Mouse (Mus musculus) hindbrain, embryonic 14.5 days (tissue): ENCODE measurements at regions not wholly inside any gene's neighbourhood (a gene's known extent, or its start where the extent isn't known, plus 50 kb on each side); places are given as distances from the start of the nearest gene placed in this dataset.

Experiments used
- ATAC-seq: fragments of 200-750 bp; cut with Nextera tagmentation; 2 replicates; pipeline ENCODE4 v1.8.0; 2017; ENCODE audit warnings: moderate number of reproducible peaks, mild to moderate bottlenecking, moderate TSS enrichment, moderate library complexity; ENCODE audit not compliant: low FRiP score
- DNase-seq: peaks from one replicate; pipeline ENCODE4 v3.0.0-alpha.2; 2015; ENCODE audit warnings: low spot score
- H3K27ac ChIP-seq: fragments of 300-500 bp; sonication (generic); 2 replicates; pipeline ENCODE4 v1.5.1; 2014; ENCODE audit warnings: mild to moderate bottlenecking, moderate library complexity
- H3K27me3 ChIP-seq: fragments of 300-500 bp; sonication (generic); 2 replicates; pipeline ENCODE4 v1.6.1; 2014; ENCODE audit warnings: mild to moderate bottlenecking, low read length, mixed read lengths; ENCODE audit not compliant: control insufficient read depth, insufficient read depth
- H3K36me3 ChIP-seq: fragments of 300-500 bp; sonication (generic); replicated peaks from 2 replicates; pipeline ENCODE4 v1.6.1; 2014; ENCODE audit not compliant: control insufficient read depth, insufficient read depth
- H3K4me1 ChIP-seq: fragments of 300-500 bp; sonication (generic); replicated peaks from 2 replicates; pipeline ENCODE4 v1.6.1; 2014; ENCODE audit warnings: antibody characterized with exemption, low read length, mixed read lengths; ENCODE audit not compliant: control insufficient read depth, insufficient read depth
- H3K4me2 ChIP-seq: fragments of 300-500 bp; sonication (generic); replicated peaks from 2 replicates; pipeline ENCODE4 v1.6.1; 2014; ENCODE audit warnings: mild to moderate bottlenecking, moderate library complexity
- H3K4me3 ChIP-seq: fragments of 300-500 bp; sonication (generic); replicated peaks from 2 replicates; pipeline ENCODE4 v1.5.1; 2014; ENCODE audit warnings: mild to moderate bottlenecking, low read length
- H3K9ac ChIP-seq: fragments of 300-500 bp; sonication (generic); 2 replicates; pipeline ENCODE4 v1.6.1; 2014
- H3K9me3 ChIP-seq: fragments of 300-500 bp; sonication (generic); 2 replicates; pipeline ENCODE4 v1.6.1; 2016; ENCODE audit warnings: low read length; ENCODE audit not compliant: control insufficient read depth
- WGBS: fragments of 180-500 bp; shearing (Covaris S2); extraction: QIAGEN DNeasy Blood & Tissue Kit; methylation state at CpG from one replicate; pipeline ENCODE4 v1.1.7; 2014; 5-methylcytosine and 5-hydroxymethylcytosine counted together

DNA sequence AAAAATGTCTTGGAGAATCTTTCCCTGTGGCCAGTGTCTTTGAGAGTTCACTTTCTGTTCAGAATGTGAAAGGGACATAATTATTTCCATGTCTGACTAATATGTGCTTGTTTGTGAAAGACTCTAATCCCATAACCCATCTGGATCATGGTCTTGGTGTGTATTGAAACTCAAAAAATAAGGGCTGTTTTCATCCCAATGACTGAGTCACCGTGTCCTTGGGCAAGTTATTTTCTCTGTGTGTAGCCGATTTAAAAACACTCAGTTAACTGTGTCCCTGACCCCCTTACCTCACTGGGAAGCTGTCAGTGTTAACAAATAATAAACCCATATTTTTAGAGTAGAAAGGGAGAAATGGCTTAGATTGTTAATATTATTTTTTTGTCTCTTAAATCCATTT, 202.9 kb downstream of the Ibtk start:
- Histone ChIP-seq H3K9ac (no peak overlapping the region), H3K9me3 (no peaks in the 10 kb centered on the region), H3K4me3 (no peak overlapping the region), H3K27me3 (no peaks in the 10 kb centered on the region), H3K36me3 (no peaks in the 10 kb centered on the region), H3K27ac (no peak overlapping the region), H3K4me1 (no peaks in the 10 kb centered on the region), H3K4me2 (no peak overlapping the region)
- DNase-seq: no peak
- ATAC-seq: no peak
- 83% methylated on average over 2 of the region's 2 CpGs for WGBS

DNA sequence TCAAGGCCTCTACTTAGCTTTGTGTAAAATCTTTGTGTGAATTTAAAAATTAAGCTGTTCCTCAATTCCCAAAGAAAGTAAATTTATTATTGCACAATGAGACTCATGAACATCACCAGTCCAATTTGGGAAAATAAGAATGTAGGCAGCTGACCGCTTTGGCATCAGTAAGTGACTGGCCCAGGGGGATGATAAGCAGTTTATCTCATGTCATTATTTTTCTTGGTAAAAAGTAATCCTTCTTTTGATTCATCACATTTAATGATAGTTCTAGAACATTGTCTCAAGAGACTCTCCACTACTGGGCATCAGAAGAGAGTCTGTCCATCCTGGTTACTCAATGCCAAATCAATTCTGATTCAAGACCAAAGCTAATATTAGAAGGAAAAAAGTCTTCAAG, 203.6 kb downstream of the Ibtk start:
- WGBS: 87% methylated on average over 1 of the region's 1 CpGs
- Histone ChIP-seq H3K36me3 (no peaks in the 10 kb centered on the region), H3K27ac (no peak overlapping the region), H3K9me3 (no peaks in the 10 kb centered on the region), H3K27me3 (no peaks in the 10 kb centered on the region), H3K4me2 (no peak overlapping the region), H3K9ac (no peak overlapping the region), H3K4me3 (no peak overlapping the region), H3K4me1 (no peaks in the 10 kb centered on the region)
- DNase-seq (no peak), ATAC-seq (no peak)

DNA sequence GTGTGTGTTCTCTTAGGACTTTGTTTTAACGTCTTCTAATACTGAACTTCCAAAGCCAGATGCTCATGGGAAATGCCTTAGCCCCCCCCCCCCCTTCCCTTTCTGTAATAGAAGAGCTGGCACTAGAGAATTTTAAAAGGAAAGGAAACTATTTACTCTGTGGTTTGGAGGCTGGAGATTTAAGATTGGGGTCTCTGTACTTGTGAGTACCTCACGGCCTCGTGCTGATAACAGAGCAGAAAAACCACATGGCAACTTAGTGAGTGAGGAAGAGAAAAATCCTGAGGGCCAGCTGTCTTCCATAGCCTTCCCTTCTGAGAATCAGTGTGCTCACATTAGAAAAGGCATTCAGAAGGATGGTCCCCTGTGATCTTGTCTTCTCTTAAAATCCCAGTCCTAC, 210.6 kb downstream of the Ibtk start:
- H3K36me3 ChIP-seq: no peaks in the 10 kb centered on the region
- ATAC-seq (no peak), DNase-seq (no peak)
- no peaks in the 10 kb centered on the region for H3K4me1 ChIP-seq
- H3K9me3 ChIP-seq: no peaks in the 10 kb centered on the region
- no peak overlapping the region for H3K27ac ChIP-seq
- no peak overlapping the region for H3K9ac ChIP-seq
- WGBS: 78% methylated on average over 3 of the region's 3 CpGs
- no peaks in the 10 kb centered on the region for H3K27me3 ChIP-seq
- H3K4me2 ChIP-seq: no peak overlapping the region
- no peak overlapping the region for H3K4me3 ChIP-seq

DNA sequence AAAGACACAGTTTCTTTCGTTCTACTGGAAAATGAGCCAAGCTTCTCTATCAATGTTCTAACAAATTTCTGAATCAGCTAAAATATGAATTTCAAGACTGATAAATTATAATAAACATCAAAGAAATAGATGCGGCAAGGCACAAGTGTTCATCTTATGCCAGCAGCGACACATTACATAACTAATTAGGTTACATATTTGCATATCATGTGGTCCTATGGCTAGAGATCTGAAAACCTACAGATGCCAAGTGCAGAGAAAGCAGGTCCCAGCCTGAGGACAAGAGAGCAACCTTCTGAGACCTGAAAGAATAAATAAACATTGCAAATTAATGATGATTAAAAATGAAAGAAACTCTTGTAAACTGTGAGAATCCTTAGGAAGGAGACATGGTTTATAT, 201.3 kb upstream of the Tent5a start:
- H3K36me3 ChIP-seq: no peaks in the 10 kb centered on the region
- H3K27ac ChIP-seq: no peak overlapping the region
- no peaks in the 10 kb centered on the region for H3K27me3 ChIP-seq
- H3K4me2 ChIP-seq: no peak overlapping the region
- H3K4me1 ChIP-seq: no peaks in the 10 kb centered on the region
- no peak overlapping the region for H3K4me3 ChIP-seq
- ATAC-seq: no peak
- H3K9me3 ChIP-seq: no peaks in the 10 kb centered on the region
- 82% methylated on average over 3 of the region's 3 CpGs for WGBS
- no peak for DNase-seq
- H3K9ac ChIP-seq: no peak overlapping the region

DNA sequence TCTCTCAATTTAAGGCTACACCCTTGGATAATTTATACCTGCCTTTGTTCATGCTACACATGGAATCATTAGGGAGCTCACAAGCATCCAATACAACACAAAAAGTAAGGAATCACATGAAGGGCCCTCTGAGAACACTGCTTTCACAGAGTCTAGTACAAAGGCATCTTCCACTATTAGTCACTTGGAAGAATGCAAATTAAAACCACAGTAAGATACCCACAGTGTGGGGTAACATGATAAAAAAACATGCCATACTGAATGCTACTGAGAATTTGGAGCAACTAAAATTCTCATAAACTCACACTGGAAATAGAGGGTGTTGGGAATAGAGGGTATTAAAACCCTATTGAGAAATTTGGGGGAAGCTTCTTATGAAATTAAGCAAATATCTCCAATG, 197.6 kb upstream of the Tent5a start:
- DNase-seq: no peak
- no peaks in the 10 kb centered on the region for H3K27me3 ChIP-seq
- ATAC-seq: no peak

DNA sequence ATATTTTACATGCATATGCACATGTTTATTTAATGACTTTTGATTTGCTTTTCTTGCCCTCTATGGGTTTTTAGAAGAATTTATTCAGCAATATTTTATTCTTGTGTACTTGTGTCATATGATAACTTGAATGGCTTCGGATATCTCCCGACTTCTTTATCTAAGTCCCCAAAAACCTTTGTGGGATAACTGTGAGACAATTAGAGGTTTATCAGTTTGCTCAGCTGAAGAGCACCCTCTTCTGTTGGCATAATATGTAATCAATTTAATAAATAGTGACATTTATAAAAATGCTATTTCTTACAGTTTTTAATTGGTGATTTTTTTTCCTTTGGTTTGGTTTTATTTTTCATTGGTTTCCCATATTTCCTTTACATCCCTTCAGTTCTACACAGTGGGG, 194.2 kb upstream of the Tent5a start:
- no peak for ATAC-seq
- 85% methylated on average over 2 of the region's 2 CpGs for WGBS
- no peaks in the 10 kb centered on the region for H3K36me3 ChIP-seq

More for the DNA sequence above, 197.6 kb upstream of the Tent5a start:
- no peaks in the 10 kb centered on the region for H3K36me3 ChIP-seq
- no peak overlapping the region for H3K4me2 ChIP-seq
- H3K27ac ChIP-seq: no peak overlapping the region
- no peak overlapping the region for H3K4me3 ChIP-seq
- H3K4me1 ChIP-seq: no peaks in the 10 kb centered on the region
- no peak overlapping the region for H3K9ac ChIP-seq
- H3K9me3 ChIP-seq: no peaks in the 10 kb centered on the region

DNA sequence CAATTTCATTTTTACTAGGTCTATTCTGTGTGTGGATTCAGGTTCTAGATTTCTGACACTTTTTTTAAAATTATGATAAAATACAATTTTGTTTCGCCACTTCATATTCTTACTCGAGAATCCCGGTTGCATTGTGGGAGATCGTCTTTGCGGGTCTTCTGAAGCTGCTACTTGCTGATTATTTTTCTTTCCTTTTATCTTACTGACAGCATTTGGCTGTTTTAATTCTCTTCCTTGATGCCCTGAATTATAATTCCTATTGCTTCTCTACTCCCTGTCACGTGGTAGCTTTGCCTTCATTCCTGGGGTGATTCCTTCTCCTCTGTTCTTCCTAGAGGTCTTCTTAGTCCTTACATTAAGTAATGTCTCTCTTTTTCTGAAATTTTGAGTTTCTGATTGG, 193.8 kb upstream of the Tent5a start:
- WGBS: 86% methylated on average over 6 of the region's 6 CpGs
- no peaks in the 10 kb centered on the region for H3K9me3 ChIP-seq
- H3K9ac ChIP-seq: no peak overlapping the region
- ATAC-seq (no peak), DNase-seq (no peak)
- H3K4me3 ChIP-seq: no peak overlapping the region
- no peaks in the 10 kb centered on the region for H3K36me3 ChIP-seq
- no peaks in the 10 kb centered on the region for H3K27me3 ChIP-seq
- H3K27ac ChIP-seq: no peak overlapping the region
- no peaks in the 10 kb centered on the region for H3K4me1 ChIP-seq
- no peak overlapping the region for H3K4me2 ChIP-seq

More for the DNA sequence above, 194.2 kb upstream of the Tent5a start:
- Histone ChIP-seq H3K9ac (no peak overlapping the region), H3K4me3 (no peak overlapping the region), H3K4me1 (no peaks in the 10 kb centered on the region), H3K27ac (no peak overlapping the region), H3K27me3 (no peaks in the 10 kb centered on the region), H3K4me2 (no peak overlapping the region), H3K9me3 (no peaks in the 10 kb centered on the region)
- DNase-seq: no peak

DNA sequence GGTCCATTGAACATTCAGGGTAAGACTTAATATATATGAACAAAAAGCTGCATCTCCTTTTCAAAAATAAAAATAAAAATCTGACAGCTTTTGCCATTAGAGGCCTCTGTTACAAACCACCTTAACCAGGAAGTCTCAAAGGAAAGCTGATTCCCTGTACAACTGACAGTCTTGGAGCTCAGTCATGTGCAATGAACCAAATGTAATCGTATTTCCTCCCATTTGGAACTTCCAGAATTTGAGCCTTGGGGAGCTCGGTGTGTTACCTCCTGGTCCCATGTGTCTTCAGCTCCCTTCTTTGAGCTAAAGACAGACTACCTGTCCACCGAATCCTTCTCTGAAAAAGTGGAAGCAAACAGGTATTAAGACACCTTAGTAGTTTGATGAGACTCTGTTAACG, 171.9 kb upstream of the Tent5a start:
- 76% methylated on average over 4 of the region's 4 CpGs for WGBS
- Histone ChIP-seq H3K27ac (no peak overlapping the region), H3K9ac (no peak overlapping the region), H3K4me1 (no peaks in the 10 kb centered on the region), H3K36me3 (no peaks in the 10 kb centered on the region), H3K4me2 (no peak overlapping the region), H3K4me3 (no peak overlapping the region), H3K27me3 (no peaks in the 10 kb centered on the region), H3K9me3 (no peaks in the 10 kb centered on the region)
- ATAC-seq (no peak), DNase-seq (no peak)

DNA sequence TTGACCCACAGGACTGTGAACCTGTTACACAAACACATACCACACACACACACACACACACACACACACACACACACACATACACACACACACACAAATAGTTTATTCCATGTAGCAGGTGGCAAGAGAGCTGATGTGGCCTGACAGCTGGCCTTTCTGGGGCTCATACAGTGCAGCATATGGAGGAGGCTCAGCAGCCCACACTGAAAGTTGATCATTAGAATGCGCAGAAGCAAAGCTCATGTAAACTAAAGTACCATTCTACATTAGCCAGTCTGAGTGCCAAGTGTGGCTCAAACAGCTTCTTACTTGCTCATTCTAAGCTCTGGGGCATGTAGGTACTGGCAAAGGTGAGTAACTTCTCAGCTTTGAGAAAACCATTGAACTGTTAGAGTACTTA, 170.2 kb upstream of the Tent5a start:
- Histone ChIP-seq H3K9ac (no peak overlapping the region), H3K9me3 (no peaks in the 10 kb centered on the region), H3K27me3 (no peaks in the 10 kb centered on the region), H3K4me2 (no peak overlapping the region), H3K4me1 (no peaks in the 10 kb centered on the region), H3K36me3 (no peaks in the 10 kb centered on the region), H3K4me3 (no peak overlapping the region), H3K27ac (no peak overlapping the region)
- ATAC-seq (peak; percentile 72; the same call in 1 of the 2 replicates), DNase-seq (no peak)
- 69% methylated on average over 1 of the region's 1 CpGs for WGBS

DNA sequence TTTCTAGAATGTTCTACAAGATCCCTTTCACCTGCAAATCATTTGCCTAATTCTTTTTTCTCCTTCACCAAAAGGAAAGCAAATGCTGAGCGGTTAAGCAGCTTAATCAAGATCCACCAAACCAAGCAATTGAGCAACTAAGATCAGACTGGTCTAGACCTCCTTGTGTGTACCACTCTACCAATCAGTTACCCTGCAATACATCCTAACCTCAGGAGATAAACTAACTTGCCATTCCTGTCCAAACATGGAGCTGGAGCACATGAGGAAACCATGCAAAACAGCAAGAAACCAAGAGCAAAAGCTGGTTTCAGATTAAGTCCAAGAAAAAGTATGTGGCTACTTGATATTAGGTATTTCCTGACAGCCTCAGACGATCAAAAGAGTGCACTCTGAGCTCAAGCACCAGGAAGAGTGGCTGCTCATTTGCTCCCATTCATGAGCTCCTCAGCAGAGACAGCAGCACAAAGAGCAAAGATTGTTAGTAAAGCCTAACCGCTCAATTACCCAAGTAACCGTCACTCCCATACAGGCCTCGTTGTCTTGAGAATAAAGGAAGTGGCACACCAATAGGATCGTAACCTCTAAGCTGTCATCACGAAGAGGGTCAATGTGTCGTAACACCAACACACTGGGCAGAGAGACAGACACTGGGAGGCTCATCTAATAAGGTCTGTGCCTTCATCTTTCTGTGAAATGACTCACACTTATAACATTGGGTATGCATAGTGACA, 169.5 kb upstream of the Tent5a start:
- Histone ChIP-seq H3K36me3 (no peaks in the 10 kb centered on the region), H3K4me1 (no peaks in the 10 kb centered on the region), H3K4me2 (no peak overlapping the region), H3K4me3 (no peak overlapping the region), H3K27me3 (no peaks in the 10 kb centered on the region), H3K9ac (no peak overlapping the region), H3K9me3 (no peaks in the 10 kb centered on the region), H3K27ac (no peak overlapping the region)
- WGBS: 17% methylated on average over 8 of the region's 8 CpGs
- ATAC-seq (peak; percentile 48; the same call in 1 of the 2 replicates), DNase-seq (peak; percentile 24)
